Mouse (Mus musculus) megakaryocyte-erythroid progenitor cell, adult 5-6 weeks (primary cell): Measurements from ENCODE around the gene Clptm1. TPM values are rescaled to one million over a fixed set of nuclear protein-coding genes. Genes with fewer than 3 reads are reported as not detected.

ENCODE experiments used
- ATAC-seq: replicated peaks from 2 replicates; pipeline ENCODE4 v1.8.0; 2016; ENCODE audit warnings: mild to moderate bottlenecking, inconsistent platforms; ENCODE audit not compliant: severe bottlenecking, poor library complexity, low FRiP score, low TSS enrichment
- total RNA-seq, 2 experiments: library from RNA; stranded (forward) in 1 of 2; stranded (reverse) in 1 of 2; fragments of 200-1000, 215-1000 nt in 1 of 2; fragments of >200 nt in 1 of 2; fragmentation: Nextera tagmentation in 1 of 2; gene quantifications; 2 replicates each; pipeline ENCODE4 v1.2.3; 2014 to 2017

The Clptm1 gene
- total RNA-seq (2014; fragmentation: Nextera tagmentation) (45.9 and 70.1 TPM in 2 replicates), total RNA-seq (2017) (31.1 and 37.3 TPM in 2 replicates)

- peak; percentile 66 for ATAC-seq
Observed at GRCm38 (mm10) chr7:19664955-19665841, at the start of gene Clptm1. TSS of gene Clptm1 (minus strand) at chr7:19665033.

DNA sequence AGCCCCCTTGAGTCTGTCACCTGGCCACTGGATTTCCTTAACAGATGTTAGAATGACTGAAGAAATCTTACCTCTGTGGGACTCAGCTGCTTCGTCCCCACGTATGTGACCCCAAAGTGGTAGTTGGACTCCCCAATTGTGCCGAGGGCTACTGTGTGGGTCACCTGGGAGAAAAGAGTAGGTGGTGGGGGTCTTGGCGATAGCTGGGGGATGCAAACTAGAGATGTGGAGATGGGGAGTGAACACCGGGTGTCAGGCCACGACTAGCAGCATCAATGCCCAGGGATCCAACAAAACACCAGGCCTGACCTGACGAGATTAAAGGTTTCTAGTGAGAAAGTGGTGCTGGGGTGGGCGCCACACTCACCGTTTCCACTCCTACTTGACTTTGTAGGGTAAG, 48.8 kb upstream of the Clptm1 start:
- no peak for ATAC-seq

DNA sequence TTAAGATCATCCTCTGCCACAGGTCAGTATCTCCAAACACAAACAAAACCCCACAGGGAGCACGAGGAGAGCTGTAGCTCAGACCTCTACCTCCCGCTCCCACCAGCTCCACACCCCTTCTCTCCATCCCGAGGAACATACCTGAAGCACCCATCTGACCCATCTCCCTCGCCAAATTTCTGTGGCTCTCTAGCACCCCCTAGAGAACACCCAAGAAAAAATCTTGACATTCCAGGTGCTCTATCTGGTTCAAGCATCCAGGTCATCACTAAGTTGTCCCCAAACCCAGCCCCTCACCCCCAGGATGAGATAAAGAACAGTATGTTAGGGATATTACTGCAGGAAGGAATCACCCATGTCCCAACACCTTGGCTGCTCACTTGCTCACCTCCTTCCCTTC, 48.4 kb upstream of the Clptm1 start:
- ATAC-seq = no peak

- ATAC-seq = no peak
Observed at GRCm38 (mm10) chr7:19712414-19712813, 47.6 kb upstream of the Clptm1 start.

DNA sequence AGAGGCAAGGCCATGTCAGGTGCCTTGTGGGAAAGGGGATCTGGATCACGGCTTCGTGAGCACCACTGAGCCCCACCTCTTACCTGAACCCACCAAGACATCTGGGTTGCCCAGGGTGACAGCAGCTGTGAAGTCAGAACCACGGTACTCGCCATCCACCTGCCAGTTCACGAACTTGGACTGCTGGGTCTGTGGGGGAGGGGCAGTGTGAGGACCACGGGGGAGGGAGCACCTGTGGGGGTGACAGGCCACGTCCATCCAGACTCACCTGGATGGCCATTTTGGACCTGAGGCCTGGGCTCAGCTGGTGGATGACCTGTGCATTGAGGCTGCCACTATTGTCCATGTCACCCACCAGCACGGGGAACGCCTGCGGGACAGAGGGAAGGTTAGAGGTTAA, 45.8 kb upstream of the Clptm1 start:
- ATAC-seq = no peak

DNA sequence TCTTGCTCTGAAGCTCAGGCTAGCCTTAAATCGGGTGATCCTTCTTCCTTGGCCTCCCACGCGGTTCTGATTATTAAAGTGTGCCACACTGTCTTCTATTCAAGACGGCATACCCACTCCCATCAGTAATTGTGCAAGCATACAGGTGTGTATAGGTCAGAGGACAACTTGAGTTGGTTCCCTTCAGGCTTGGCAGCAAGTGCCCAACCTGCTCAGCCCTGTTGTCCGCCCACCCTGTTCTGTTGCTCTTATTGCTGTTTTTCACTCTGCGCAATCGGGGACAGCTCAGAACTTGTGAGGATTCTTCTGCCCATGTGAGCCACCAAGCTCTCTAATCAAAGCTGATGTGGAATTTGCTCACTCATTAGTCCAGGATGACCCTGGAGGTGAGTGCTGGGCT, 40.4 kb upstream of the Clptm1 start:
- ATAC-seq = no peak

DNA sequence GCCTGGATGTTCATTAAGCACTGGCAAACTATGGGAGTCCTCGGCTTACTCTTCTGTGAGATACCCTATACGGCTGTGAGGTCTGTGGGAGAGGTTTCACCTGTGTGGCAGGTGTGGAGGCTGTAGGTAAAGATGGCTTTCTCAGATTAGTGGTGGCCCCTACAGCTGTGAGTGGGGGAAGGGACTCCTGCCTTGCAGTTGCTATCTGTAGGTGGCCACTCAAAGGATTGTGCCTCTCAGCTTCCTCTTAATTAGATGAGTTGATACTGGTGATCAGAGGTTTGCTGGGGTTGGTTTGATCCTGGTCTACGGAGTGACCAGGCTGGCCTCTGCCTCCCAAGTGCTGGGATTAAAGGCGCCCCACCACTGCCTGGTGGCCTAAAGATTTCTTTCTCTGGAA, 39.6 kb upstream of the Clptm1 start:
- no peak for ATAC-seq

- ATAC-seq = no peak
Observed at GRCm38 (mm10) chr7:19702859-19703555, 38.2 kb upstream of the Clptm1 start.

- ATAC-seq = peak; percentile 31; the same call in 1 of the 2 replicates
Observed at GRCm38 (mm10) chr7:19701069-19701761, 36.4 kb upstream of the Clptm1 start.

- ATAC-seq = no peak
Observed at GRCm38 (mm10) chr7:19700299-19701068, 35.7 kb upstream of the Clptm1 start.

DNA sequence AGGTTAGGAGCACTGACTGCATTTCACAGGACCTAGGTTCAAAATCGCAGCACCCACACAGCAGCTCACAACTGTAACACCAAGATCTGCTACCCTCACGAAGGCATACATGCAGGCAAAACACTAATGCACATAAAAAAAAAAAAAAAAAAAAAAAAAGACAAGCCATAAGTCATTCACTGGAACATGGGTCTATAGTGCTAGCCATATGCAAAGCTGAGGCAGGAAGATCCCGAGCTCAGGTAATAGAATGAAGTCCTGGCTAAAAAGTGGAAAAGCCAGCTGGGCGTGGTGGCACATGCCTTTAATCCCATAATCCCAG, 35.0 kb upstream of the Clptm1 start:
- no peak for ATAC-seq

DNA sequence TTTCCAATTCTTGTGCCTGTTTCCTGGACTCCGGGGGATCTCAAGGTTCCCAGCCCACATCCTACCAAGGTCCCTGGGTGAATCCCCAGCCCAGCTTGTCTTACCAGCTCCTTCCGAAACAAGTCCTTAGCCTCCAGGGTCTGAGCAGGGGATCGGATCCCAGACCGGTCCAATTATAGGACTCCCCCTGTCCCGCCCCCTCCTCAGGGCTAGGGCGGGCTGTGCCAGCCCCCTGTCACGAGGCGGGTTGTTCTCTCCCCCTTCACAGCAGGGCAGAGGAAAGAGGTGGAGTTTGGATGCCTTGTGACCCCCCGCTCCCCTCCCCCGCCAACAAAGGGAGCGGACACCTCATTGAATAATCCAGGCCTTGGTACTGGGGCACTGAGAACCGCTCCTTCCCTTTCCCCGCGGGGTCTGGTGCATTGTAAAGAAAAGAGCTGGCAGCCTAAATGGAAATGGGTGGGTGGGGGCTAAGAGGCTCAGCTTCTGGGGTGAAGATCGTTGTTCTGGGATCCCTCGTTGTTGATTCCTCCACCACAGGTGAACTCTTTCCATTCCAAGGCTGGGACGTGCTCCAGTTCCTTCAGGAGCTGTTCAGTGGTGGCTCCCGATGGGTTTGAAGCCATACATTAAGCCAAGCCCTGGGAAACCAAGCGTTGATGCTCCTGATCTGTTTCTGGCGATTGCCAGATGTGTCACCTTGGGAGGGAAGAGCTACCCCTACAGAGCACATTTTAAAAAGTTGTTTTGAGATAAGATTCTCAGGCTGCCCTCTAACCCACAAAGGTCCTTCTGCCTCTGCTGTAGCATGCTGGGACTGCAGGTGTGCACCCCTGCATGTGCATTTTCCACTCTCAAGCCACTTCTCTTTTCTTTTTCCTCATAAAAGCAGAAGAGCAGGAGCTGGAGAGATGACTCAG, 34.3 kb upstream of the Clptm1 start, which contains the start of gene Apoe:
TSS of gene Apoe (minus strand) at position 282 of the 920 bp plus-strand sequence.
- ATAC-seq = peak; percentile 65

DNA sequence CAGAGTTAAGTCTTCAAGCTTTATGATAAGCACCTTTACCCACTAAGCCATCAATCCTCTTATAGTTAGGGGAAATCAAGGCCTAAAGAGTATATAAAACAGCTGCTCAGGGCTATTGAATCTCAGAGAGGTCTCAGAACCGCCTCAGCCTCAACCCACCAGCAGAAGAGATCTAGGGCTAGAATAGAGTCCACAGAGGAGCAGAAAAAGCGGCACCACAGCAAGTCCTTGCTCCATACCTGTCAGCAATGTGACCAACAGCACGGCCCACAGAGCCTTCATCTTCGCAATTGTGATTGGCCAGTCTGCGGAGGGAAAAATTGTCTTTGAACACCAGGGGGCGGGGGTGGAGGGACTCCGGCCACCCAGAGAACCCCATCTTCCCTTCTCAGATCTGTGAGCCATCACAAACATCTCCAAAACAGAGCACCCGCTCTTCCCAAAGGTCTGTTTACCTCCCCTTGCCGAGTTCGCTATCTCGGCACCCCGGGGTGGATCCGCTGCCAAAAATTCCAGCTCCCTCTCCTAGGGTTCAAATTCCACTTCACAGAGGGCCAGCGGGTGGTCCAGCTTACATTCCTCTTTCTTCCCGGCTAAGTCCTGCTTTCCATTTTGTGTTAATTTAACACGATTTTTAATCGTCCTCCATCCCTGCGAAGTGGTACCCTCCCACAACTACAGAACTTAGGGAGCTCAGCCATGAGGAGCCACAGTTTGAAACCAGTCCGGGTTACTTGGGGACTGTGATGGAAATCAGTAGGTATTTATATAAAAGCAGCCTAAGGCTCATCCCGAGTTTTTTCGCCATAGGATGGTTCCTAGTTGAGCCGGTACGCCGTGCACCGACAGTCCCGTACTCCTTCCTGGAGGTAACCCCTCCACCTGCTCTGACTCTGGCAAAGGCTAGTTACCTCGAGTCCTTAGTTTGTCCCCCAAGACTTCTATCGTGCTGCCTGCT, 33.4 kb upstream of the Clptm1 start:
- ATAC-seq = no peak

DNA sequence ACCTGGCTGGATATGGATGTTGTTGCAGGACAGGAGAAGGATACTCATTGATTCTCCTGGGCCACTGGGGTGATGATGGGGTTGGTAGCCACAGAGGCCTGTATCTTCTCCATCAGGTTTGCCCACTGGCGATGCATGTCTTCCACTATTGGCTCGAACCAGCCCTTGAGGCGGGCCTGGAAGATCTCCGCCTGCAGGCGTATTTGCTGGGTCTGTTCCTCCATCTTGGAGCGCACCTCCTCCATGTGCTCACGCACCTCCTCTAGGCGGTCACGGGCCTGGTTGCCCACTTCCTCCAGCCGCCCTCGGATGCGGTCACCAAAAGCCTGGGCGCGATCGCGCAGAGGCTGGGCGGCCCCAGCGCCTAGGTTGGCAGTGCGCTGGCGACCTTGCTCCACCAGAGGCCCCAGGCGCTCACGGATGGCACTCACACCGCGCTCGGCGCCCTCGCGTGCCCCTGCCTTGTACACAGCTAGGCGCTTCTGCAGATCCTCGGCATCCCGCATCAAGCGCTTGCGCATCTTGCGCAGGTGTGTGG, 31.6 kb upstream of the Clptm1 start:
- ATAC-seq = no peak

- no peak for ATAC-seq
Observed at GRCm38 (mm10) chr7:19695881-19696280, 31.0 kb upstream of the Clptm1 start.

- no peak for ATAC-seq
Observed at GRCm38 (mm10) chr7:19695213-19695594, 30.4 kb upstream of the Clptm1 start.
